Mouse (Mus musculus): Measurements from ENCODE around the gene Minpp1. TPM values are rescaled to one million over a fixed set of nuclear protein-coding genes. Genes with fewer than 3 reads are reported as not detected.

Minpp1 gene
- polyA plus RNA-seq, 1 experiment from 2014 or later, result 69.1 TPM

DNA sequence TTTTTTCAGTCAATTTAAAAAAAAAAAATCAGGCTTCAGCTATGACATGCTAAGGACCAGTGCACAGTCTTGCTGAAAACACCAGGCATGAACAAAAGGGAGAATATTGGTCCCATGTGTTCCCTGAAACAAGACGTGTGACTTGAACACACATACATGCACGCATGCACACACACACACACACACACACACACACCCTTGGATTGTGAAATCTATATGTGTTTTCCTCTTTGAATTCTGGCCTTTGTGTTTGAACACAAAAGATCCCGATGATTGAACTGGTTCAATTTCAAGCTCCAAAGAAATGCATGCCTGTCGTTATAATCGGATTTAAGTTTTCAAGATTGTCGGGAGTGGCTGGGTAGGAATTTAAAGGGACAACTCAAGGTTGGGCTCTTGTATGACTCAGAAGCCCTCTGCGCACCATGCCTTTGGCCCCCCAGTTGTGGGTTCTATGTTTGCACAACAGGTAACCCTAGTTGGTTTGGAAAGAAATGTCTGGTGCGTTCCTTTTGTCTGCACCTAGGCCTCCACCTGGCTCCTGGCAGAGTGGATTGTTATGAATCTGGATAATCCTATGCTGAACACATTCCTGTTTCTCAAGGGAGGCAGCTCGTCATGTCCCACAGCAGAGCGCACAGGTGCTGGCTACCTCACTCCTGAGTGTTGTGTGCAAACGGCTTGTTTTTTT is 43.8 kb downstream of the Minpp1 start:
- H3K27ac ChIP-seq, result no peak overlapping the region
- 57% methylated on average over 11 of the region's 11 CpGs for WGBS
- no peak overlapping the region for H3K4me3 ChIP-seq
- peak; percentile 56; the same call in 1 of the 2 replicates for ATAC-seq (ENCODE audit: insufficient number of reproducible peaks, insufficient read depth, low FRiP score, low TSS enrichment, low read depth)
- H3K9ac ChIP-seq, result no peak overlapping the region
- no peaks in the 10 kb centered on the region for H3K9me3 ChIP-seq
- no peak overlapping the region for H3K4me2 ChIP-seq
- H3K36me3 ChIP-seq, result no peaks in the 10 kb centered on the region
- H3K27me3 ChIP-seq, result no peaks in the 10 kb centered on the region
- peaks cover 3% of the 10 kb centered on the region; the same call in 1 of the 2 replicates for H3K4me1 ChIP-seq

DNA sequence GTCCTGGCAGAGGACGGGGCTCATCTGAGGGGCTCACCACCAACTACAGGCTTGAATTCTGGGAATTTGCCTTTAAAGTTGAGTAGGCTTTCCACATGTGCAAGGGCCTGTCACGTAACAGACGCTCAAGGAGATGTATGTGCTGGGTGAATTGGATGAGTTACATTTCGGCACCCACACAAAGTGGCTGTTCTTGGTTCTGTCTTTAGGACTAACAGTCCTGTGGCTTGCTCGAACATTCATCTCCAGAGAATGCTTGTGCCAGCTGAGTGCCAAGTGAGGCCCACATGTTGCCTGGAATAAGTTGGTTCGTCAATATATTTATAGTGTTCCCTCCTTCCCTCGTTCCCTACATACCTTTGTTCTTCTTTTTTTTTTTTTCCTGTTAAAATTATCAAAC is 44.7 kb downstream of the Minpp1 start:
- WGBS, result 81% methylated on average over 7 of the region's 7 CpGs
- Histone ChIP-seq H3K4me3 (no peak overlapping the region), H3K9me3 (no peaks in the 10 kb centered on the region), H3K36me3 (no peaks in the 10 kb centered on the region), H3K27ac (peak overlapping the region; percentile 5; the same call in 1 of the 2 replicates), H3K4me1 (no peaks in the 10 kb centered on the region), H3K9ac (no peak overlapping the region), H3K27me3 (no peaks in the 10 kb centered on the region), H3K4me2 (no peak overlapping the region)
- no peak for ATAC-seq (ENCODE audit: insufficient number of reproducible peaks, insufficient read depth, low FRiP score, low TSS enrichment, low read depth)

DNA sequence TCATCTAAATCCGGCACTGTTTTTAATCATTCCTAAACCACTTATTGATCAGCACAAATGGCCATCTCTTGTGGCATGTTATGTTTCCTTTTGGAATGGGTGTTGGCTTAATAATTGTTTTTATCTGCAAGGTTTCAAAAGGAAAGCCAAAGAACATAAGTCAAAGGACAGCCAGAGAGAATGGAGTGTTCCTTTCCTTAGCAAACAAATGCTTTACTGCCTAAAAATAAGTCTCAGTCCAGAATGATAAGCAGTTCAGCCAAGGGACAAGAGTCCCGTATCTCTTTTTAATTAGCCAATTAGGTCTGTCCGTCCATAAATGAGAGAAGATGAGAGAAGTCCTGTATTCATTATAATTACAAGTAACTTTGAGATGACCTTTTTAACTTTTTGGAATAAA is 46.8 kb downstream of the Minpp1 start:
- no peak for ATAC-seq (ENCODE audit: insufficient number of reproducible peaks, insufficient read depth, low FRiP score, low TSS enrichment, low read depth)
- Histone ChIP-seq H3K4me2 (no peak overlapping the region), H3K4me1 (no peaks in the 10 kb centered on the region), H3K4me3 (no peak overlapping the region), H3K36me3 (no peaks in the 10 kb centered on the region), H3K9ac (no peak overlapping the region), H3K9me3 (no peaks in the 10 kb centered on the region), H3K27ac (no peak overlapping the region), H3K27me3 (no peaks in the 10 kb centered on the region)
- 59% methylated on average over 3 of the region's 3 CpGs for WGBS

- Histone ChIP-seq H3K4me2 (no peak overlapping the region), H3K4me1 (no peaks in the 10 kb centered on the region), H3K36me3 (no peaks in the 10 kb centered on the region), H3K27me3 (no peaks in the 10 kb centered on the region), H3K9ac (no peak overlapping the region), H3K27ac (no peak overlapping the region), H3K9me3 (no peaks in the 10 kb centered on the region), H3K4me3 (no peak overlapping the region)
- 82% methylated on average over 7 of the region's 7 CpGs for WGBS
- no peak for ATAC-seq (ENCODE audit: insufficient number of reproducible peaks, insufficient read depth, low FRiP score, low TSS enrichment, low read depth)
These were observed 47.4 kb downstream of the Minpp1 start for GRCm38 (mm10) chr19:32532737-32533505.

GRCm38 (mm10) chr19:32534887-32535286 is 49.3 kb downstream of the Minpp1 start:
- no peak overlapping the region for H3K9ac ChIP-seq
- H3K4me2 ChIP-seq, result no peak overlapping the region
- no peak for ATAC-seq (ENCODE audit: insufficient number of reproducible peaks, insufficient read depth, low FRiP score, low TSS enrichment, low read depth)

DNA sequence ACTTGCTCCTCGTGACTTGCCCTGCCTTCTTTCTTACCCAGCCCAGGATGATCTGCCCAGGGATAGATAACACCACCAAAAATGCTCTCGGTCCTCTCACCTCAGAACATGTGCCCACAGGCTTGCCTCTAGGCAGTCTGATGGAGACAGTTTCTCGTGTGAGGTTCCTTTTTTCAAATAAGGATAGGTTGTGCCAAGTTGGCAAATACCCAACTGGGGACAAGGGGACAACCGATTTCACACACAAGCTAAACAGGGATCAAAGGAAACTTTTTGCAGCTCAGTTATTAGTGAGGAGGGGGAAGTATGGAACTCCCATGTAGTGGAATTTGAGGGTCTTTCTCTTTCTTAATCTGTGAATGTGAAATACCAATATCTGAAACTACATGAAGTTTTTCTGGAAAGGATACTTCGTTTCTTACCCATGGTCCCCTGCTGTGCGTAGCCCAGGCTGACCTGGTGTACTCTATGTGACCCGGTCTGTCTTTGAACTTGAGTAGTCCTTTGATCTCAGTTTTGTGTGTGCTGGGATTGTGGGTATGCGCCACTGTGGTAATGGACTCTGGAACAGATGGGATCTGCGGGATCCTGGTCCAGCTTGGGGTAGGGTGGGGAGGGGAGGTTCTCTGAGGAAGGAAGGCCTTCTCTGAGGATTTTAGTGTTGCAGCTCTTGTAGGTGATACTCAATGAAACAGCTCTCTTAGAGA is 57.4 kb downstream of the Minpp1 start:
- H3K27me3 ChIP-seq, result no peaks in the 10 kb centered on the region
- no peak overlapping the region for H3K27ac ChIP-seq
- no peak overlapping the region for H3K9ac ChIP-seq
- no peak overlapping the region for H3K4me3 ChIP-seq
- H3K36me3 ChIP-seq, result no peaks in the 10 kb centered on the region
- H3K4me1 ChIP-seq, result no peaks in the 10 kb centered on the region
- no peaks in the 10 kb centered on the region for H3K9me3 ChIP-seq
- no peak for ATAC-seq (ENCODE audit: insufficient number of reproducible peaks, insufficient read depth, low FRiP score, low TSS enrichment, low read depth)
- H3K4me2 ChIP-seq, result no peak overlapping the region
- WGBS, result 75% methylated on average over 9 of the region's 9 CpGs

More at GRCm38 (mm10) chr19:32534887-32535286, 49.3 kb downstream of the Minpp1 start:
- no peaks in the 10 kb centered on the region for H3K36me3 ChIP-seq
- H3K9me3 ChIP-seq, result no peaks in the 10 kb centered on the region
- no peaks in the 10 kb centered on the region for H3K4me1 ChIP-seq
- H3K4me3 ChIP-seq, result no peak overlapping the region
- H3K27me3 ChIP-seq, result no peaks in the 10 kb centered on the region
- H3K27ac ChIP-seq, result no peak overlapping the region

GRCm38 (mm10) chr19:32547396-32547795 is 61.8 kb downstream of the Minpp1 start:
- Histone ChIP-seq H3K27me3 (no peaks in the 10 kb centered on the region), H3K4me3 (no peak overlapping the region), H3K36me3 (no peaks in the 10 kb centered on the region), H3K27ac (no peak overlapping the region), H3K4me1 (peaks cover 6% of the 10 kb centered on the region; the same call in 1 of the 2 replicates), H3K9me3 (no peaks in the 10 kb centered on the region), H3K4me2 (no peak overlapping the region), H3K9ac (no peak overlapping the region)
- WGBS, result 65% methylated on average over 3 of the region's 3 CpGs
- no peak for ATAC-seq (ENCODE audit: insufficient number of reproducible peaks, insufficient read depth, low FRiP score, low TSS enrichment, low read depth)

- Histone ChIP-seq H3K9me3 (no peaks in the 10 kb centered on the region), H3K9ac (no peak overlapping the region), H3K36me3 (no peaks in the 10 kb centered on the region), H3K4me3 (no peak overlapping the region), H3K4me1 (peaks cover 6% of the 10 kb centered on the region; the same call in 1 of the 2 replicates), H3K27me3 (no peaks in the 10 kb centered on the region), H3K4me2 (no peak overlapping the region), H3K27ac (no peak overlapping the region)
- no peak for ATAC-seq (ENCODE audit: insufficient number of reproducible peaks, insufficient read depth, low FRiP score, low TSS enrichment, low read depth)
- 84% methylated on average over 15 of the region's 15 CpGs for WGBS
These were observed 62.6 kb downstream of the Minpp1 start for GRCm38 (mm10) chr19:32548202-32548601.

DNA sequence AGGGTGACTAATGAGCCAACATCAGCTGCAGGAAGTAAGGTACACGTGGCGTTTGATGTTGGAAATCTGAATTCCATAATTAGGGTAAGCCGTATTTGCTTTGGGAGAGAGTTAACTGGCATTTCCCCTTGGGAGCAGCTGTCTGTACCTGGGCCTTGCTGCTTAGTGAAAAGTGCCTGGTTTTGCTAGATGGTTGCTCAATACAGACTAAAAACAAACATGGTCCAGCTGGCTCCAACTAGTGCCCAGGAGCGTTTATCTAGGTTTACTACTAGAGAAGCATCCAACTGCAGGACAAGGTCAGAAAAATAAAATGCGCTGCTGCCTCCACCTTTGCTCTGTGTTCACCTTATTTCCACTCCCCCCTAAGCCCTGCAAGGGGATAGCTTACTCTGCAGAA is 64.9 kb downstream of the Minpp1 start:
- H3K4me1 ChIP-seq, result peaks cover 13% of the 10 kb centered on the region
- 34% methylated on average over 5 of the region's 5 CpGs for WGBS
- no peak for ATAC-seq (ENCODE audit: insufficient number of reproducible peaks, insufficient read depth, low FRiP score, low TSS enrichment, low read depth)

GRCm38 (mm10) chr19:32551442-32551841 is 65.9 kb downstream of the Minpp1 start:
- Histone ChIP-seq H3K4me1 (peaks cover 15% of the 10 kb centered on the region), H3K9ac (no peak overlapping the region), H3K9me3 (no peaks in the 10 kb centered on the region), H3K27ac (no peak overlapping the region), H3K36me3 (no peaks in the 10 kb centered on the region), H3K27me3 (no peaks in the 10 kb centered on the region), H3K4me3 (no peak overlapping the region), H3K4me2 (no peak overlapping the region)
- no peak for ATAC-seq (ENCODE audit: insufficient number of reproducible peaks, insufficient read depth, low FRiP score, low TSS enrichment, low read depth)
- 57% methylated on average over 3 of the region's 3 CpGs for WGBS

More for the DNA sequence above, 64.9 kb downstream of the Minpp1 start:
- Histone ChIP-seq H3K9me3 (no peaks in the 10 kb centered on the region), H3K36me3 (no peaks in the 10 kb centered on the region), H3K9ac (no peak overlapping the region), H3K4me2 (no peak overlapping the region), H3K27me3 (no peaks in the 10 kb centered on the region), H3K27ac (no peak overlapping the region), H3K4me3 (no peak overlapping the region)

DNA sequence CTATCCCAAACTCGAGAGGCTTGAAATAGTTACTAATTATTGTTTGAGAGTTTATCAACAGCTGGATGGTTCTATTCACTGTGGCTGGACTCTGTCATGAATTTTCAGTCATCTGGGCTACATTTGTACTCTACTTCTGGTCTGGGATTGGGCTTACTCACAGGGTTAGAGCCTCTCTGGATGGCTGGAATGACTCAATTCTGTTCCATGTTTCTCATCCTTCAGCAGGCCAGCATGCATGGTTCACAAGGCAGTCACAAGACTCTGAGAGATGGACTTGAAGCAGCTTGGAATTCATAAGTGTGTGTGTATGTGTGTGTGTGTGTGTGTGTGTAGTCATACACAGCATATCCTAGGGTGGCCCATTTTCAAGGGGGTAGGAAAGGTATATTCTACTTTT is 66.5 kb downstream of the Minpp1 start:
- 55% methylated on average over 1 of the region's 1 CpGs for WGBS
- H3K9ac ChIP-seq, result no peak overlapping the region
- H3K4me2 ChIP-seq, result no peak overlapping the region
- ATAC-seq (ENCODE audit: insufficient number of reproducible peaks, insufficient read depth, low FRiP score, low TSS enrichment, low read depth), result no peak
- H3K4me1 ChIP-seq, result peaks cover 15% of the 10 kb centered on the region
- H3K9me3 ChIP-seq, result no peaks in the 10 kb centered on the region
- no peaks in the 10 kb centered on the region for H3K27me3 ChIP-seq
- H3K36me3 ChIP-seq, result no peaks in the 10 kb centered on the region
- no peak overlapping the region for H3K27ac ChIP-seq
- no peak overlapping the region for H3K4me3 ChIP-seq
